Mouse (Mus musculus): Measurements from ENCODE around the gene Ptges2. TPM values are rescaled to one million over a fixed set of nuclear protein-coding genes. Genes with fewer than 3 reads are reported as not detected.
"Not testable (repeated sequence)": the region's sequence is repeated elsewhere in the genome, so short reads cannot be mapped to it uniquely, and the experiment has no call there.

Ptges2 gene
- polyA plus RNA-seq, 1 experiment from 2014 or later = 14.1 TPM

GRCm38 (mm10) chr2:32356216-32356615 lies 39.5 kb upstream of the Ptges2 start:
- no peak overlapping the region for H3K4me2 ChIP-seq
- H3K4me3 ChIP-seq (replicated peaks) = no peak overlapping the region
- H3K27ac ChIP-seq = no peak overlapping the region
- H3K36me3 ChIP-seq = no peaks in the 10 kb centered on the region
- H3K27me3 ChIP-seq = peaks cover 30% of the 10 kb centered on the region
- ATAC-seq (ENCODE audit: low read depth) = no peak
- WGBS (ENCODE audit: insufficient replicate concordance) = 67% methylated on average over 10 of the region's 10 CpGs
- no peak overlapping the region for H3K9ac ChIP-seq
- peaks cover 34% of the 10 kb centered on the region for H3K4me1 ChIP-seq (replicated peaks)
- no peaks in the 10 kb centered on the region for H3K9me3 ChIP-seq (replicated peaks)
- no peak for DNase-seq

DNA sequence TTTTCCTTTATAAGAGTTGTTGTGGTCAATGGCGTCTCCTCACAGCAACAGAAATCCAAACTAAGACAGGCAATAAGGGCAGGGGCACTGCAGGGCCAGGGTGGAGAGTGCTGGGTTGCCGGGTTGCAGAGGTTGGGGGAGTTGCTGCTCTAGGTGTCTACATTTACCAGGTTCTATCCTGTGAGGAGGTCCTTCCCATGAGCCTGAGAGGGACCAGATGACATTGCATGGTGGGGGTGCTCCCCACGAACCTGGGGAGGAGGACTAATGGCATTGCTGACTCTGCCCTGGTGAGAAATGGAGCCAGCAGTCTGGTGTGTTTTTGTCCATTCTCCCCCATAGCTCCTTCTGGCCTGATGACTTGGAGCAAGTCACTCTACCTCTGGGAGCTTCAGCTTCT lies 38.0 kb upstream of the Ptges2 start:
- DNase-seq (no peak), ATAC-seq (ENCODE audit: low read depth) (no peak)
- WGBS (ENCODE audit: insufficient replicate concordance) = 55% methylated on average over 3 of the region's 3 CpGs

DNA sequence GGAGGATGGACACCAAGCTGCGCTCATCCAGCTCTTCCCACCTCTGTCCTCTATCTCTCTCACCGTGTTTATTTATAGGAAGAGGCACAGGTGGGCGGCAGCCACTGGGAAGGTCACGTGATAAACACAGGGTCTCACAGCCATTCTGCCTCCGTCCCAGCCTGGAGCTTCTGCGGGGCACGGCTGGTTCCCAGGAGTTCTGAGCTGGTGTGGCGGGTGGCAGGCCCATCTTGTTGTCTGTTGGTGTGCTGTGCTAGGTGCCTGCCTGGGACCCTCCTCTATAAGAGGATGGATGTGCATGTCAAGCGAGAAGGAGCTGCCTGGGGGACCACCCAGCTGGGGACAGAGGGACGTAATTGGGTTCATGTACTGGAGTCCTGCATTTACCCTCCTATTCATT lies 37.3 kb upstream of the Ptges2 start:
- Histone ChIP-seq H3K36me3 (no peaks in the 10 kb centered on the region), H3K27me3 (peaks cover 10% of the 10 kb centered on the region; the same call in 1 of the 2 replicates), H3K9me3 (replicated peaks) (no peaks in the 10 kb centered on the region), H3K4me2 (no peak overlapping the region), H3K4me3 (replicated peaks) (no peak overlapping the region), H3K27ac (no peak overlapping the region), H3K4me1 (replicated peaks) (peaks cover 35% of the 10 kb centered on the region), H3K9ac (no peak overlapping the region)
- 64% methylated on average over 10 of the region's 10 CpGs for WGBS (ENCODE audit: insufficient replicate concordance)
- no peak for DNase-seq
- ATAC-seq (ENCODE audit: low read depth) = no peak

More for the DNA sequence above, 38.0 kb upstream of the Ptges2 start:
- Histone ChIP-seq H3K4me2 (no peak overlapping the region), H3K9ac (no peak overlapping the region), H3K27me3 (peaks cover 15% of the 10 kb centered on the region), H3K27ac (no peak overlapping the region), H3K4me3 (replicated peaks) (no peak overlapping the region), H3K4me1 (replicated peaks) (peaks cover 37% of the 10 kb centered on the region), H3K9me3 (replicated peaks) (no peaks in the 10 kb centered on the region), H3K36me3 (no peaks in the 10 kb centered on the region)

GRCm38 (mm10) chr2:32360741-32361140 lies 35.0 kb upstream of the Ptges2 start:
- H3K4me2 ChIP-seq = peak overlapping the region; percentile 93
- peaks cover 38% of the 10 kb centered on the region for H3K4me1 ChIP-seq (replicated peaks)
- peaks cover 5% of the 10 kb centered on the region for H3K36me3 ChIP-seq
- ATAC-seq (ENCODE audit: low read depth) (no peak), DNase-seq (peak; percentile 68)
- H3K4me3 ChIP-seq (replicated peaks) = peak overlapping the region; percentile 84
- H3K27ac ChIP-seq = peak overlapping the region; percentile 80
- peak overlapping the region; percentile 75 for H3K9ac ChIP-seq
- H3K27me3 ChIP-seq = peaks cover 10% of the 10 kb centered on the region; the same call in 1 of the 2 replicates
- 8% methylated on average over 14 of the region's 14 CpGs for WGBS (ENCODE audit: insufficient replicate concordance)
- no peaks in the 10 kb centered on the region for H3K9me3 ChIP-seq (replicated peaks)

DNA sequence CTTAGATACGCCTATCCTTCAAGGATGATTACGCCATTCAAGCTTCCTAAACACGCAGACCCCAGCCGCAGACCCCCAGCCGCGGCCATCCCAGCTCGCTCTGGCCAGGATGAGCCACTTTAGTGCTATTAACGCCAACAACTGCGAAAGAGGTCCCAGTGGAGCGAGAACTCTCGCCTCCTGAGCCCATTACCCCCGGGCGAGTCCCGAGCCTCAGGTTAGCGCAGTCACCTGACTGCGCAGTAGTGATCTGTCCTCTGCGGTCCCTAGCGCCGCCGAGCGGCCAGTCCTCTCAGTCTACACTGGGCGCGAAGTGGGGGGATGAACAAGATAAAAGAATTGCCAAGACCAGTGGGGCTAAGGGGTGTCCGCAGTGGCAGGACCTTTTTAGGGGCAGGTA lies 34.3 kb upstream of the Ptges2 start:
- Histone ChIP-seq H3K36me3 (peaks cover 12% of the 10 kb centered on the region), H3K4me2 (peak overlapping the region; percentile 93), H3K9me3 (replicated peaks) (no peaks in the 10 kb centered on the region), H3K27ac (peak overlapping the region; percentile 80), H3K27me3 (peaks cover 7% of the 10 kb centered on the region; the same call in 1 of the 2 replicates), H3K9ac (peak overlapping the region; percentile 75), H3K4me3 (replicated peaks) (peak overlapping the region; percentile 84), H3K4me1 (replicated peaks) (peaks cover 38% of the 10 kb centered on the region)
- ATAC-seq (ENCODE audit: low read depth) (peak; percentile 77), DNase-seq (peak; percentile 79)
- 2% methylated on average over 24 of the region's 24 CpGs for WGBS (ENCODE audit: insufficient replicate concordance)

GRCm38 (mm10) chr2:32362274-32362673 lies 33.4 kb upstream of the Ptges2 start:
- Histone ChIP-seq H3K36me3 (peaks cover 19% of the 10 kb centered on the region), H3K9ac (peak overlapping the region; percentile 89), H3K4me2 (peak overlapping the region; percentile 93), H3K4me1 (replicated peaks) (peaks cover 38% of the 10 kb centered on the region), H3K27ac (peak overlapping the region; percentile 94), H3K4me3 (replicated peaks) (peak overlapping the region; percentile 84)
- not testable (repeated sequence) for DNase-seq; H3K27me3 ChIP-seq; H3K9me3 ChIP-seq (replicated peaks); ATAC-seq (ENCODE audit: low read depth)
- 29% methylated on average over 5 of the region's 5 CpGs for WGBS (ENCODE audit: insufficient replicate concordance)

DNA sequence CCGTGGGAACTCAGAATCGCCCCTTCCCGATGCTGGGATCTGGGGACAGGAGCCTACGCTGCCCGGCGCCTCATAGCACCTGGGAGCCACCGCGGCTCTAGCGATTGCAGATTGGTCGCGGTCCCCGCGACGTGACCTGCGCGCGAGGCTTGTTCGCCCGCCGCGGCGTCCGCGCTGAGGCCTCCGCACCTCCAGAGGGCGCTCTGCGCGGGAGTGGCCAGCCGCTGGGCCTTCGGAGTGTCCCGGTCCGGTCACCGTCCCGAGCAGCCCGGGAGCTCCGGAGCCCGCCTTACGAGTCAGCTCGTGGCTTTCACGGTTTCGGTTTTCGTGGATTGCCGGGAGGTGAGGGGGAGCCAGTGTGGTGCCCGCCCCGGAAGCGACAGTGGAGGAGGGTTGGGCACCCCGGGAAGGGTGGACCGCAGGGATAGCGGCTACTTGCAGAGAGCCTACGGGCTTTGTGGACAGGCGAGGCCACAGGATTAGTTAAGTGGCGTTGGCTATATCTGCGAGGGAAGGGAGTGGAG lies 32.8 kb upstream of the Ptges2 start:
- H3K27me3 ChIP-seq = peaks cover 7% of the 10 kb centered on the region; the same call in 1 of the 2 replicates
- peak overlapping the region; percentile 84 for H3K4me3 ChIP-seq (replicated peaks)
- H3K9ac ChIP-seq = peak overlapping the region; percentile 89
- peaks cover 24% of the 10 kb centered on the region for H3K36me3 ChIP-seq
- ATAC-seq (ENCODE audit: low read depth) = peak; percentile 83
- peaks cover 38% of the 10 kb centered on the region for H3K4me1 ChIP-seq (replicated peaks)
- H3K9me3 ChIP-seq (replicated peaks) = no peaks in the 10 kb centered on the region
- peak overlapping the region; percentile 93 for H3K4me2 ChIP-seq
- H3K27ac ChIP-seq = peak overlapping the region; percentile 94
- DNase-seq = peak; percentile 88
- WGBS (ENCODE audit: insufficient replicate concordance) = under 1% methylated on average over 53 of the region's 53 CpGs

- Histone ChIP-seq H3K27ac (peak overlapping the region; percentile 94), H3K9ac (peak overlapping the region; percentile 89), H3K9me3 (replicated peaks) (no peaks in the 10 kb centered on the region), H3K27me3 (0 out of 2 replicates have a peak, but pooled peaks cover 2% of the 10 kb centered on the region), H3K36me3 (peaks cover 31% of the 10 kb centered on the region), H3K4me3 (replicated peaks) (peak overlapping the region; percentile 84), H3K4me1 (replicated peaks) (peaks cover 38% of the 10 kb centered on the region), H3K4me2 (peak overlapping the region; percentile 93)
- peak; percentile 52 for ATAC-seq (ENCODE audit: low read depth)
- 7% methylated on average over 19 of the region's 19 CpGs for WGBS (ENCODE audit: insufficient replicate concordance)
- DNase-seq = peak; percentile 55
Observed at GRCm38 (mm10) chr2:32363376-32364106, 32.2 kb upstream of the Ptges2 start.

- DNase-seq (no peak), ATAC-seq (ENCODE audit: low read depth) (no peak)
- H3K4me3 ChIP-seq (replicated peaks) = peak overlapping the region; percentile 84
- H3K4me1 ChIP-seq (replicated peaks) = peaks cover 38% of the 10 kb centered on the region
- peaks cover 33% of the 10 kb centered on the region for H3K36me3 ChIP-seq
- no peaks in the 10 kb centered on the region for H3K9me3 ChIP-seq (replicated peaks)
- peak overlapping the region; percentile 94 for H3K27ac ChIP-seq
- peak overlapping the region; percentile 89 for H3K9ac ChIP-seq
- WGBS (ENCODE audit: insufficient replicate concordance) = 51% methylated on average over 8 of the region's 8 CpGs
- no peaks in the 10 kb centered on the region for H3K27me3 ChIP-seq
- H3K4me2 ChIP-seq = peak overlapping the region; percentile 93
Observed at GRCm38 (mm10) chr2:32364121-32364520, 31.6 kb upstream of the Ptges2 start.

DNA sequence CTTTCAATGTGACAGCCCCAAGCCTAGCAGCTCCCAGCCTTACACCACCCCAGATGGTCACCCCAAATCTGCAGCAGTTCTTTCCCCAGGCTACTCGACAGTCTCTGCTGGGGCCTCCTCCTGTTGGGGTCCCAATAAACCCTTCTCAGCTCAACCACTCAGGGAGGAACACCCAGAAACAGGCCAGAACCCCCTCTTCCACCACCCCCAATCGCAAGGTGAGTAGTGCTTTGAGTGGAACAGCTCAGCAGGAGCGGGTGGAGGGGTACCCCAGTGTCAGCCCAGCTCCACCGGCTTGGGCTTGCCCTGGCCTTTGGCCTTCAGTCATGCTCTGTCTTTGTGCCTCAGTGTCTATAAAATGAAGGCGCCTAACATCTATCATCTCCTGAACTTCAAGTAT lies 28.4 kb upstream of the Ptges2 start:
- H3K4me1 ChIP-seq (replicated peaks) = peaks cover 21% of the 10 kb centered on the region
- no peaks in the 10 kb centered on the region for H3K9me3 ChIP-seq (replicated peaks)
- no peak overlapping the region for H3K4me2 ChIP-seq
- H3K4me3 ChIP-seq (replicated peaks) = no peak overlapping the region
- no peak overlapping the region for H3K27ac ChIP-seq
- no peak for DNase-seq
- H3K9ac ChIP-seq = no peak overlapping the region
- ATAC-seq (ENCODE audit: low read depth) = no peak
- no peaks in the 10 kb centered on the region for H3K27me3 ChIP-seq
- 89% methylated on average over 5 of the region's 5 CpGs for WGBS (ENCODE audit: insufficient replicate concordance)
- peaks cover 65% of the 10 kb centered on the region for H3K36me3 ChIP-seq

- H3K4me1 ChIP-seq (replicated peaks) = no peaks in the 10 kb centered on the region
- H3K4me3 ChIP-seq (replicated peaks) = no peak overlapping the region
- no peak for ATAC-seq (ENCODE audit: low read depth)
- H3K9me3 ChIP-seq (replicated peaks) = no peaks in the 10 kb centered on the region
- H3K27me3 ChIP-seq = no peaks in the 10 kb centered on the region
- no peak overlapping the region for H3K4me2 ChIP-seq
- H3K9ac ChIP-seq = no peak overlapping the region
- WGBS (ENCODE audit: insufficient replicate concordance) = 92% methylated on average over 10 of the region's 10 CpGs
- no peak overlapping the region for H3K27ac ChIP-seq
- H3K36me3 ChIP-seq = peaks cover 93% of the 10 kb centered on the region
- DNase-seq = no peak
Observed at GRCm38 (mm10) chr2:32374191-32374590, 21.5 kb upstream of the Ptges2 start.
